Mouse (Mus musculus) embryonic facial prominence, embryonic 15.5 days (tissue): Measurements from ENCODE around the gene Cck. TPM values are rescaled to one million over a fixed set of nuclear protein-coding genes. Genes with fewer than 3 reads are reported as not detected.

Experiments used
- ATAC-seq: fragments of 200-750 bp; cut with Nextera tagmentation; 2 replicates; pipeline ENCODE4 v1.8.0; 2017; ENCODE audit warnings: low read depth, moderate TSS enrichment; ENCODE audit not compliant: insufficient number of reproducible peaks, low FRiP score, low TSS enrichment
- H3K27ac ChIP-seq: fragments of 300-500 bp; sonication (generic); replicated peaks from 2 replicates; pipeline ENCODE4 v1.5.1; 2015; ENCODE audit warnings: mild to moderate bottlenecking, inconsistent platforms
- H3K27me3 ChIP-seq: fragments of 300-500 bp; sonication (generic); 2 replicates; pipeline ENCODE4 v1.6.1; 2015; ENCODE audit warnings: inconsistent platforms
- H3K36me3 ChIP-seq: fragments of 300-500 bp; sonication (generic); 2 replicates; pipeline ENCODE4 v1.6.1; 2015; ENCODE audit warnings: mild to moderate bottlenecking, inconsistent platforms
- H3K4me1 ChIP-seq: fragments of 300-500 bp; sonication (generic); 2 replicates; pipeline ENCODE4 v1.6.1; 2015; ENCODE audit warnings: inconsistent platforms
- H3K4me2 ChIP-seq: fragments of 300-500 bp; sonication (generic); replicated peaks from 2 replicates; pipeline ENCODE4 v1.6.1; 2015; ENCODE audit warnings: mild to moderate bottlenecking, inconsistent platforms
- H3K4me3 ChIP-seq: fragments of 300-500 bp; sonication (generic); replicated peaks from 2 replicates; pipeline ENCODE4 v1.5.1; 2015; ENCODE audit warnings: mild to moderate bottlenecking, inconsistent platforms
- H3K9ac ChIP-seq: fragments of 300-500 bp; sonication (generic); 2 replicates; pipeline ENCODE4 v1.6.1; 2015; ENCODE audit warnings: inconsistent platforms
- H3K9me3 ChIP-seq: fragments of 300-500 bp; sonication (generic); replicated peaks from 2 replicates; pipeline ENCODE4 v1.6.1; 2016; ENCODE audit warnings: inconsistent platforms
- WGBS: fragments of 180-500 bp; shearing (Covaris S2); methylation state at CpG from one replicate; pipeline ENCODE4 v1.1.7; 2015; 5-methylcytosine and 5-hydroxymethylcytosine counted together
- polyA plus RNA-seq: library from polyadenylated mRNA; unstranded; fragments of >200 nt; fragmentation: Nextera tagmentation; extraction: Ambion mirVana; gene quantifications from 2 replicates; pipeline ENCODE4 v1.2.1, GENCODE M21; 2015

The Cck gene
- polyA plus RNA-seq, 1 experiment from 2014 or later = 2.3 TPM

- Histone ChIP-seq H3K9ac (no peak overlapping the region), H3K4me3 (peak overlapping the region; percentile 27), H3K4me1 (peaks cover 10% of the 10 kb centered on the region; the same call in 1 of the 2 replicates), H3K4me2 (peak overlapping the region; percentile 49), H3K36me3 (no peaks in the 10 kb centered on the region), H3K27me3 (peaks cover 60% of the 10 kb centered on the region), H3K9me3 (no peaks in the 10 kb centered on the region), H3K27ac (no peak overlapping the region)
- 2% methylated on average over 48 of the region's 48 CpGs for WGBS
- no peak for ATAC-seq
Measured at GRCm38 (mm10) chr9:121494006-121494767, 1.3 kb downstream of the Cck start.

DNA sequence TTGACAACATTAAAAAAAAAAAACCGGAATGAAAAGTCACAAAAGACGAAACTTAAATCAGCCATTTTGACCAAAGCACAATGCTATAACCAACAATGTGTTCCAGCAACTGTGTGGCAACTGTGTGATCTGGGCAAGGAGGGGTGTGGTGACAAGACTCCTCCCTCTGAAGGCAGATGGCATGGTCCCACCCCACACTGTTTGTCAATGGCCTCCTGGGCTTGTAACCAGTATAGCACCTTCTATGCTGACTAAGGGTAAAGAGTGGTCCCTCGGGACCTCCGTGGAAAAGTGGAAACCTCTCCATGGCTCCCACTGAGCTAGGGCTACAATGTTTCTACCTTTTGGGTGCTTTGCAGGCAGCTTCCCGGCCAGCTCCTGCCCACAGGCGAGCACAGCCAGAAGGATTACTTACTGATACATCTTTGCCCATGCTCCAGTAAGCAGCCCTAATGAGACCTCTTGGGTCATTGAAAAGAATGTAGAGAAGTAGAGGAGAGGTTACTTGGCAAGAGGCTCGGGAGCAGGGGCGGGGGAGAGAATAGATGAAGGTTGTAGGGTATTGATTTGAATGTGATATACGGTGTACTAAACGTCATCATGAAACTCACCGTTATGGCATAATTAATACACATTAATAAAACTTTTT, 3.8 kb downstream of the Cck start:
- H3K4me1 ChIP-seq = peaks cover 10% of the 10 kb centered on the region; the same call in 1 of the 2 replicates
- peak; percentile 57 for ATAC-seq
- no peak overlapping the region for H3K4me3 ChIP-seq
- H3K9me3 ChIP-seq = no peaks in the 10 kb centered on the region
- H3K36me3 ChIP-seq = no peaks in the 10 kb centered on the region
- H3K9ac ChIP-seq = no peak overlapping the region
- H3K27me3 ChIP-seq = peaks cover 50% of the 10 kb centered on the region
- 78% methylated on average over 11 of the region's 11 CpGs for WGBS
- no peak overlapping the region for H3K4me2 ChIP-seq
- H3K27ac ChIP-seq = no peak overlapping the region

- Histone ChIP-seq H3K9ac (no peak overlapping the region), H3K36me3 (no peaks in the 10 kb centered on the region), H3K4me3 (no peak overlapping the region), H3K27me3 (peaks cover 6% of the 10 kb centered on the region), H3K4me1 (no peaks in the 10 kb centered on the region), H3K4me2 (no peak overlapping the region), H3K27ac (no peak overlapping the region), H3K9me3 (no peaks in the 10 kb centered on the region)
- WGBS = 66% methylated on average over 7 of the region's 7 CpGs
- ATAC-seq = no peak
Measured at GRCm38 (mm10) chr9:121487216-121487615, 8.3 kb downstream of the Cck start.

- Histone ChIP-seq H3K9ac (no peak overlapping the region), H3K4me3 (no peak overlapping the region), H3K9me3 (no peaks in the 10 kb centered on the region), H3K36me3 (peaks cover 5% of the 10 kb centered on the region; the same call in 1 of the 2 replicates), H3K27me3 (no peaks in the 10 kb centered on the region), H3K4me2 (no peak overlapping the region), H3K4me1 (no peaks in the 10 kb centered on the region), H3K27ac (no peak overlapping the region)
- peak; percentile 54 for ATAC-seq
- 22% methylated on average over 5 of the region's 5 CpGs for WGBS
Measured at GRCm38 (mm10) chr9:121479453-121479852, 16.0 kb downstream of the Cck start.

DNA sequence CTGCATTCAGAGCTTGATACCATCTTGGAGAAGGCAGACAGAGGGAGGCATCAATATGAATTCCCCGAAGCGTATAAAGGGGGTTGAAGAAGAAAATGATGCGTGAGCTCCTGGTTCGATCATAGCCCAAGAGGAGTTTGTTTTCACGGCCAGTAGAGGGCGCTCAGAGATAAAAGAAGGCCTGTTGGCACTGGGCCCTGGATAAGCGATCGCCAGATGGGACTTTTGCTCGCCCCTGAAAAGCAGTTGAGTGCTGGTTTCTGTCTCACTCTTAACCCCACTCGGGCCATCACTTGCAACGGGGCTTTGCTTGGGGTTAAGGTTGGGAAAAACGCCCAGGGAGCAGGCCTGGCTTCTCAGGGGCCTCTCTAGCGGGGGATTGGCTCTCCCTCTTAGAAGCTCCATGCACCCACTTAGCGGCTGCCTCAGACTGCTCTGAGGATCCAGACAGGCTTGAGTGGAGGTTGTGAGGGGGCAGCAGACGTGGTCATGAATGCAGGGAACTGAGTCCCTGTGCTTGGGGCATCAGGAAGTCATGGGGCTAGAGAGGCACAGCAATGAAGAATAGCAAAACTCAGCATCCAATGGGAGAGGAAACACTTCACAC, 18.1 kb downstream of the Cck start:
- 0 out of 2 replicates have a peak, but pooled peaks have one; percentile 12 for ATAC-seq
- peak overlapping the region; percentile 41 for H3K4me2 ChIP-seq
- H3K4me1 ChIP-seq = no peaks in the 10 kb centered on the region
- peak overlapping the region; percentile 27 for H3K4me3 ChIP-seq
- no peak overlapping the region for H3K9ac ChIP-seq
- H3K27me3 ChIP-seq = no peaks in the 10 kb centered on the region
- H3K9me3 ChIP-seq = no peaks in the 10 kb centered on the region
- 11% methylated on average over 15 of the region's 15 CpGs for WGBS
- H3K36me3 ChIP-seq = peaks cover 22% of the 10 kb centered on the region; the same call in 1 of the 2 replicates
- H3K27ac ChIP-seq = no peak overlapping the region

DNA sequence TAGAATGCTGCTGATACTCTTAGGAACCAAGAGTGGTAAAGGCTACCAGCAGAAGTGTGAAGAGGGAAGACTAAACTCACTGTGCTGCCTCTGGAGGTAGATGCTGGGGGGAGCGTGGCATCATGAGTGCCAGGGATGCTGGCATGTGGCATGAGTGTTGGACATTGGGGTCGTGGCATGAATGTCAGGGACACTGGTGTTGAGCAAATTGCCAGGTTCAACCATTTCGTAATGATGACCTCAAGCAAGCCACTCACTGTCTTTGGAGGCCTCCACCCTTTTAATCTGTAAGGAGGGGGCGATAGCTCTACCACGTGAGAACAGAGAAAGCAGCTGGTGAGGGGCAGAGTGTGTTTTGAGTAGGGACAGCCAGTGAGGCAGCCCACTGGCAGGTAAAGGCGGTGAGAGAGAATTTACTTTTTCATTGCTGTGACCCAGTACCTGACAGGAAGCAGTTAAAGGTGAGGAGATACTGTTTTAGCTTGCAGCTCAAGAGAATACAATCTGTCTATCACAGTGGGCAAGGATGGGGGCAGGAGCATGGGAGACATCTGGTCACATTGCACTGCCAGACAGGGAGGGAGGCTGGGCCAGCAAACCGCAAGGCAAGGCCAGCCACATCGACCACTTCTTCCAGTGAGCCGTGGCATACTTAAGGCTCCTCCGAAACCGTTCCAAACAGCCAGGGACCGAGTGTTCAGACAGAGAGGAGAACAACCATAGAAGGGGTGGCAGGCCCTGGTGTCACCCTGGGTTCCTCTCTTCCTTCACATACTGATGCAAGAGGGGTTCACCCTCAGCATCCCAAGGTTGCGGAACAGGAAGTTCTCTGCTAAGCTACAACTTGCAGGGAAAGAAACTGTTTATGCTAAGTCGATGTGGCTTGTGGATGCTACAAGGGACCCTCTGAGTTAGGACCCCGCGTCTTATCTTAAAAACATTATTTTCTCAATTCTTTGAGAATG, 19.7 kb downstream of the Cck start:
- H3K4me2 ChIP-seq = no peak overlapping the region
- H3K36me3 ChIP-seq = peaks cover 30% of the 10 kb centered on the region; the same call in 1 of the 2 replicates
- ATAC-seq = no peak
- H3K27me3 ChIP-seq = no peaks in the 10 kb centered on the region
- no peak overlapping the region for H3K4me3 ChIP-seq
- no peak overlapping the region for H3K9ac ChIP-seq
- H3K4me1 ChIP-seq = no peaks in the 10 kb centered on the region
- 74% methylated on average over 16 of the region's 16 CpGs for WGBS
- no peaks in the 10 kb centered on the region for H3K9me3 ChIP-seq
- no peak overlapping the region for H3K27ac ChIP-seq

DNA sequence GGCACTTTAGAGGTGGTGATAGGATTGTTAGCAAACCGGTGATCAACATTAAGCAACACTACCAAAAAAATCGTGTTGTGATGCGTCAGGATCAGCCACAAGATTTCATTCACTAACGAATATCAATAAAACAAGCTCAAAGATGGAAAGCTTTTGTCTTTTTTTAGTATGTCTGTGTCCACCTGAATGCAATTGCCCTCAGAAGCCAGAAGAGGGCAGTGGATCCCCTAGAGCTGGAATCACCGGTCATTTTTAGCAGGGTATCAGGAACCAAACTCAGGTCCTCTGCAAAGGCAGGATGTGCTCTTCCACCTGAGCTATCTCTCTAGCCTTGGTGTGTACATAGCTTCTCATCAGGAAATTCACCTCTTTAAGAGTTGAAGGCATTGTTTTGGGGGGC, 20.7 kb downstream of the Cck start:
- H3K36me3 ChIP-seq = peaks cover 35% of the 10 kb centered on the region
- H3K9me3 ChIP-seq = no peaks in the 10 kb centered on the region
- WGBS = 84% methylated on average over 5 of the region's 5 CpGs
- no peak overlapping the region for H3K4me2 ChIP-seq
- H3K27me3 ChIP-seq = no peaks in the 10 kb centered on the region
- H3K27ac ChIP-seq = no peak overlapping the region
- H3K9ac ChIP-seq = no peak overlapping the region
- ATAC-seq = no peak
- no peak overlapping the region for H3K4me3 ChIP-seq
- no peaks in the 10 kb centered on the region for H3K4me1 ChIP-seq

- Histone ChIP-seq H3K4me3 (no peak overlapping the region), H3K27ac (no peak overlapping the region), H3K4me2 (no peak overlapping the region), H3K36me3 (peaks cover 49% of the 10 kb centered on the region), H3K9ac (no peak overlapping the region), H3K9me3 (no peaks in the 10 kb centered on the region), H3K27me3 (no peaks in the 10 kb centered on the region), H3K4me1 (no peaks in the 10 kb centered on the region)
- no peak for ATAC-seq
- WGBS = 78% methylated on average over 6 of the region's 6 CpGs
Measured at GRCm38 (mm10) chr9:121469711-121470110, 25.8 kb downstream of the Cck start.

- no peak for ATAC-seq
- Histone ChIP-seq H3K4me3 (no peak overlapping the region), H3K27me3 (no peaks in the 10 kb centered on the region), H3K4me2 (no peak overlapping the region), H3K27ac (no peak overlapping the region), H3K36me3 (peaks cover 42% of the 10 kb centered on the region), H3K9me3 (no peaks in the 10 kb centered on the region), H3K9ac (no peak overlapping the region), H3K4me1 (no peaks in the 10 kb centered on the region)
- WGBS = 82% methylated on average over 11 of the region's 11 CpGs
Measured at GRCm38 (mm10) chr9:121467460-121467859, 28.0 kb downstream of the Cck start.

DNA sequence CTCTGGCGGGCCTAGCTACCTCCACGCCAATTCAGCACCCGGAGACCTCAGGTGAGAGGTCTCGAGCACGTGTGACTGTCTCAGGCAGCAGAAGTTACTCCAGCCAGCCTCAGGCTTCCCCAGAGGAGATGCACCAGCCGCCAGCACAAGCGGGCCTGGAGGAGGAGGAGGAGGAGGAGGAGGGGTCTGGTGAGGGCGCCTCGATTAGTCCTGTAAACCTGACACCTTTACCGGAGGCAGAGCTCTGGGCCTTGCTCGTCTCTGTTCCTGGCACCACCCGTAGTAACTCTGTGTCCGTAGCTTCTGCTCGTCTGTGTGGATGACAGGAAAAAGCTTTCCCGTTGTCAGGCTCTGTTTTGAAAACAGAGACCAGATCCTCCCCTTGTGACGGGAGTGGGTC, 35.0 kb downstream of the Cck start:
- no peaks in the 10 kb centered on the region for H3K4me1 ChIP-seq
- H3K9ac ChIP-seq = no peak overlapping the region
- H3K4me2 ChIP-seq = no peak overlapping the region
- 37% methylated on average over 16 of the region's 16 CpGs for WGBS
- H3K27ac ChIP-seq = no peak overlapping the region
- H3K27me3 ChIP-seq = no peaks in the 10 kb centered on the region
- ATAC-seq = no peak
- peaks cover 53% of the 10 kb centered on the region for H3K36me3 ChIP-seq
- H3K9me3 ChIP-seq = no peaks in the 10 kb centered on the region
- no peak overlapping the region for H3K4me3 ChIP-seq
